Mouse (Mus musculus) bone marrow, adult 2 months (tissue): ENCODE results near the gene Camk2g. TPM values are rescaled to one million over a fixed set of nuclear protein-coding genes. Genes with fewer than 3 reads are reported as not detected.

ENCODE experiments used
- H3K27ac ChIP-seq: fragments of 200-500 bp; 2 replicates; pipeline ENCODE4 v1.5.1; 2012; ENCODE audit warnings: low read depth, mild to moderate bottlenecking, control low read depth, inconsistent platforms, low read length; ENCODE audit not compliant: control insufficient read depth, poor library complexity, insufficient read depth
- H3K4me1 ChIP-seq: fragments of 200-500 bp; 2 replicates; pipeline ENCODE4 v1.6.1; 2011; ENCODE audit warnings: low read length; ENCODE audit not compliant: control insufficient read depth, insufficient read depth
- H3K4me3 ChIP-seq: fragments of 200-500 bp; replicated peaks from 2 replicates; pipeline ENCODE3; 2011; ENCODE audit warnings: mild to moderate bottlenecking, low read depth, low read length, control low read depth; ENCODE audit not compliant: control insufficient read depth
- CTCF ChIP-seq: fragments of 200-500 bp; IDR thresholded peaks from 2 replicates; pipeline ENCODE4 v1.5.1; 2011; ENCODE audit warnings: low read length, control low read depth; ENCODE audit not compliant: control insufficient read depth, insufficient read depth
- POLR2A ChIP-seq: fragments of 200-500 bp; IDR thresholded peaks from 2 replicates; pipeline ENCODE4 v1.6.1; 2011; ENCODE audit warnings: low read depth, mild to moderate bottlenecking, control low read depth, low read length, borderline replicate concordance; ENCODE audit not compliant: control insufficient read depth
- WGBS: fragments of 180-500 bp; shearing (Covaris S2); methylation state at CpG from one replicate; pipeline ENCODE4 v1.1.7; 2018; 5-methylcytosine and 5-hydroxymethylcytosine counted together
- polyA plus RNA-seq: library from polyadenylated mRNA; stranded (reverse); fragments of >200 nt; gene quantifications from 2 replicates; pipeline ENCODE4 v1.2.4, GENCODE M21; 2011; ENCODE audit warnings: low replicate concordance; ENCODE audit not compliant: missing spikeins, insufficient read depth, insufficient read length

Camk2g gene
- polyA plus RNA-seq, 1 experiment: 13.8 TPM

DNA sequence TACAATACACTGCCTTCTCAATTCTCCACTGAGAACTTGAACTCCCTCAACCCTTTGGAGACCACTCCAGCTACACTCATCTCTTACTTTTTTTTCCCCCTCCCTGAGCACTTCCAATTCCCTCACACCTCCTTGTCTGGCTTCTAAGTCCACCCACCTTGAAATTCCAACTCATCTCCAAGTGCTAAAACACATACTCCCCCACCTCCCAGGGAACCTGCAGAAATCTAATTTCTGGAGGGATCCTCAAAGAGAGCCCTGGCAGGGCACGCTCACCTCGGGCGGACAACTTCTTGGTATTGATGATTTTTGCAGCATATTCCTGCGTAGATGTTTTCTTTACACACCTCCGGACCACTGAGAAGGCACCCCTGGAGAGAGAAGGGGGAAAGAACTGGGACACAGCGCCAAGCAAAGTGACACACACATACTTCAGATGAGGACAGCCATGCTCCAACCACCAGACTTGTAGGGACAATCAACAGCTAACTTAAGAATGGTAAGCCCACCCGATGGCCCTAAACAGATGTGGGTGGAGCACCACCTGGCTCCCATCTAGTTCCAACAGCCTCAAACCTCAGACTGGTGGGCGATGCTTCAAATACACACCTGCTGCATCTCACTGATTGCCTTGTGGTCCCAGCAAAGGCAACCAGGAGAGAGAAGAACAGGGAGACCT is 1.5 kb downstream of the Camk2g start:
- peaks cover 6% of the 10 kb centered on the region for H3K4me1 ChIP-seq
- 65% methylated on average over 8 of the region's 8 CpGs for WGBS
- peak overlapping the region; percentile 29 for H3K4me3 ChIP-seq
- TF ChIP-seq POLR2A (no peak), CTCF (no peak)
- no peak overlapping the region for H3K27ac ChIP-seq

DNA sequence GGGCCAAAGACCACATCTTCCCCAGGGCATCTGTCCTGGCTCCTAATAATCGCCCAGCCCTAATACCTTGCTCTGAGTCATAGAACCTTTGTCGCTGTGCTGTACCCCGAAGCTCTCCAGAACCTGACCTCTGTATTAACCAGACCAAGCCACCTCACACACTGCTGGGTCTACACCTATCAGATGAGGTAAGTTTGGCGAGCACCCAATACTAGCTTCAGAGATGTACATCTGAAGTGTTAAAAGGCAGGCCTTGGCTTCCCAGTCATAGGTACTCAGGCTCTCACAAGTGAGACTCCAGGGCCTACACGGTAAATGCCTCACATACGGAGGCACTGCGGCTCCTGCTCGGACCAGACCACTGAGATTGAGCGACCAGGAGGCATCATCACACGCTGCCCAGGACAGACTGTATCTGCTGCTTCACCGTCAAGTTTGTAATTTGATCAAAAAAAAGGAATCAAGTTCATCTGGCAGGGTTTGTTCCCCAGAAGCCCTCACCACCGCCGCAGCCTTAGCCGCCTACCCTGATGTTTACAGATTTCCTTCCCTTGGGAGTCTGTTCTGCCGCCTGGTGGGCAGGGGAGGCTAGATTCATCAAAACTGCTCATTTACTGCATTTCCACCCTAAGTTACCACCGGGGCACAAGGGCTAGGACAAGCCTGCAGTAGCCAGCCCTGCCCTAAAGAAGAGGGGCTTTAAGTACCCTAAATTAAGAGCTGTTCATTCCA is 2.2 kb downstream of the Camk2g start:
- Histone ChIP-seq H3K27ac (no peak overlapping the region), H3K4me1 (peaks cover 6% of the 10 kb centered on the region), H3K4me3 (no peak overlapping the region)
- WGBS: 69% methylated on average over 16 of the region's 16 CpGs
- TF ChIP-seq CTCF (no peak; the same call in 1 of the 2 replicates), POLR2A (no peak)

DNA sequence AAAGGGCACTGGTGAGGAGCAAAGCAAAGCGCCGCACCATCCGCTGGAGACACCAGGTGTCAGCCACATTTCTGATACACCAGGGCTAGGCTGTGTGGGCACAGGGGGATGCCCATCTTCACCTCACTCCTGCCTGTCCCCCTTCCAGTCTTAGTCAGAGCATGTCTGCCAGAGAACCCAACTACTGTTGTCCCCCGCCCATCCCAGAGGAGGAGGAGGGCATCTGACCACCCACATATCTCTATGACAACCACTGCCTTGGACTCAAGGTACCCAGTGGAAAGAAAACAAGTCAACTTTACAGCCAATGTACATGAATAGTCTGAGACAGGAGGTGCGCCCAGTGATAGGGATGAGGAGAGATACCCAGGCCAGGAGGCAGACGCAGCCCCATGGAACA is 2.9 kb downstream of the Camk2g start:
- TF ChIP-seq CTCF: no peak
- Histone ChIP-seq H3K27ac (no peak overlapping the region), H3K4me1 (peaks cover 13% of the 10 kb centered on the region), H3K4me3 (no peak overlapping the region)
- 93% methylated on average over 6 of the region's 6 CpGs for whole genome bisulfite sequencing

DNA sequence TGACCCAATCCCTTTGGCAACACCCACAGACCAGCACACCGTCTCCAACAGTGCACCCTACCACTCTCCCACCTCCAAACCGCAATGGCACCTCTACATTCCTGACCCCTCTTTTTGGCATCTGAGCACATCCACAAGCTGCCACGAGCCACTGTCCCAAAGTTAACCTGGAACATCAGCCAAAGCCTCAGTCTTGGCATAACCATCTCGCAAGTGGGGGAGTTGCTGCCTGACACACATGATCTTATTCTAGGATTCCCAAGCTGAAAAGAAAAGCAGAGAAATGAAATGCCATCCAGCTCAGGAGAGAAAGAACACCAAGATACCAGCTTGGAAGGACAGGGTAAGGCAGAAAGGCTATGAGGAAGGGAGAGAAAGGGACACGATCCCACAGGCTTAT is 3.4 kb downstream of the Camk2g start:
- no peak overlapping the region for H3K27ac ChIP-seq
- H3K4me3 ChIP-seq: no peak overlapping the region
- H3K4me1 ChIP-seq: peaks cover 11% of the 10 kb centered on the region
- TF ChIP-seq CTCF (no peak), POLR2A (no peak)
- WGBS: 89% methylated on average over 5 of the region's 5 CpGs

DNA sequence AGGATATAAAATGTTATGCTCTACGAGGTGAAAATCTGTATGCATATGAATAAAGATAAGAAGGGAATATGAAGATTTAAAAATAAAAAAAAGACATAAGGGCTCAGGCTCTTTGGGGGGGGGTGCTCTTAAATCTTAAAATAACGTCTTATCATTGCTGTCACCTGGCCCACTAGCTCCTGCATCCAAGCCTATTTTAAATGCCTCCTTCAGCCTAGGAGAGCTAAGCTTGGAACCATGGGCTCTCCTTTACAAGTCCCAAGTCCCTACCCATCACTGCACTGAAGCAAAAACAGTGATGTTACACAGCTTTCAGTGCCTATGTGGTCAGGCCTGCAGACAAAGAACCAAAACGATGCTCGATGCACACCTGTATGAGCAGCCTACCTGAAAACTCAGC is 4.3 kb downstream of the Camk2g start:
- TF ChIP-seq CTCF: no peak
- no peak for TF ChIP-seq POLR2A
- no peak overlapping the region for H3K27ac ChIP-seq
- H3K4me1 ChIP-seq: peaks cover 14% of the 10 kb centered on the region
- H3K4me3 ChIP-seq: no peak overlapping the region
- WGBS: 71% methylated on average over 4 of the region's 4 CpGs

DNA sequence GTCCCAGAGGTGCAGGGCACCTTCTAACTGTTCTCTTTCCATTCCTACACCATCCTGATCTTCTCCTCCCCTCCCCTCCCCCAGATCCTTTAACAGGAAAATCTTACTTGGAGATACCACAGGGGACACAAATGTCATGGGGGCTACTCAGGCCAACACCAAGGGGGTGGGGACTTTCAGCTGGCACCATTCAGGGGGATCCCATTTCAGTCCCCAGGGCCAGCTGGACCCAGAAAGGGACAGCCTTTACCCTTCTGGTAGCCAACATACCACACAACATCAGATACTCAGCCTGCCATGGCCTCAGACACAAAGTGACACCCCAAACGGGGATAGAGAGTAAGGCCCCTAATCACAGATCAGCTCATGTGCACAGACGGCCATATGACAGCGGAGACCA is 5.7 kb downstream of the Camk2g start:
- Histone ChIP-seq H3K4me3 (no peak overlapping the region), H3K27ac (no peak overlapping the region), H3K4me1 (peaks cover 17% of the 10 kb centered on the region)
- WGBS: 80% methylated on average over 3 of the region's 3 CpGs
- TF ChIP-seq CTCF: no peak
- no peak for TF ChIP-seq POLR2A

DNA sequence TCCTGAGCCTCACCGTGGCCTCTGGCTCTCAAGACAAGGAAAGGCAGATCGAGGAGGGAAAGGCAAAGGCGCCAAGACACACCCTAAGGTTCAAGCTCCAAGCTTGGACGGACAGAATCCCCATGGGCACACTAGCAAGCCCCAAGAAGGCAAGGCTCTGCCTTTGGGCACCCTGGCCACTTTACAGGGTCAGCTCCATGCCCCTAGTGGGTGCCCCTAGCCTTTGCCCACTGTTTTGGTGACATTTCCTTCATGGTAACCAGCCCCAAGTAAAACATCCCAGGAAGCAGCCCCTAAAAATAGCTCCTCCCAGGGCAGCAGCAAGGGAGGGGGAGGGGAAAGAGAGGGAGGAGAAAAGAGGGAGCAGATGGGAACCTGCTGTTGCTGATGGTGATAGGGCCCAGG is 7.3 kb downstream of the Camk2g start:
- Histone ChIP-seq H3K4me3 (no peak overlapping the region), H3K27ac (peak overlapping the region; percentile 93), H3K4me1 (peaks cover 15% of the 10 kb centered on the region)
- 46% methylated on average over 4 of the region's 4 CpGs for WGBS
- TF ChIP-seq POLR2A (no peak), CTCF (no peak)

DNA sequence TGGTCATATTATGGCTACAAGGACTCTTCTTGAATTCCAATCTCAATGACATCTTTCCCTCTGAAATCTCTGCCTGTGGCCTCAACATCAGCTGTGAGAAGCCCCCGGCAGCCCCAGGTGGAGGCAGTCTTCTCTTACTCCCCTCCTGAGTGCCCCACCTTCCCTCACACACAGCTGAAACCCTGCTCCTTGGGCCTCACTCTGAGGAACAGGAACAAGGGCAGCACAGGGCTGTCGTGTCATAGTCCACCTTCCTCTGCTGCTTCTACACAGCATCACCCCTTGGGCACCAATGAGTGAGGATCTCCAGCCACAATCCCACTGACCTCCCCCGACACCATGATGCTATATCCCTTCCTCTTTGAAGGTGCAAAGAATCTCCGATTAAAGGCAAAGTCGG is 7.9 kb downstream of the Camk2g start:
- Histone ChIP-seq H3K27ac (peak overlapping the region; percentile 93), H3K4me3 (peak overlapping the region; percentile 2), H3K4me1 (peaks cover 15% of the 10 kb centered on the region)
- no peak for TF ChIP-seq CTCF
- TF ChIP-seq POLR2A: no peak
- 30% methylated on average over 5 of the region's 5 CpGs for WGBS
